Mouse (Mus musculus) embryo, embryonic 10.5 days (tissue): ENCODE results near the gene Glod5.
A peak's percentile ranks its signal among the peaks of the same experiment; 100 is the strongest.
"Not testable (repeated sequence)": the region's sequence is repeated elsewhere in the genome, so short reads cannot be mapped to it uniquely, and the experiment has no call there.

Experiments used
- DNase-seq: peaks from one replicate; pipeline ENCODE4 v3.0.0-alpha.2; 2015; ENCODE audit warnings: low spot score

The Glod5 gene

DNA sequence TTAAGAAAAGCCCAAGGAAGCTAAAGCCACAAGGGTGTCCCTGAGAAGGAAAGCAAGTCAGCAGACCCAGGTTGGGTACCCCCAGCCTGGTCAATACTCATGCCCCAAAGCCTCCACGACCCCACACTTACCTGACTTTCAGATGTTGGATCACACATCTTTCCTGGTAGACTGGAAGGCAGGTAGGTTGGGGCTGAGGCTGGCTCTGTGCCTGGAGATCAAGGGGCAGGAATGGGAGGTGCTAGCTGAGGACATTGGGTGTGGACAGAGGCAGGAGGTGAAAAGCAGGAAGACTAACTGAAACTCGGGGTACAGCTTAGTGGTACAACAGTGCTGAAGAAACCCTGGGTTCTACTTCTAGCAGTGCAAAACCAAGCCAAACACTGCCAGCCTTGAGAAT lies at the start of gene Glod5:
Glod5 (minus strand) TSS at position 207 of the 400 bp plus-strand sequence.
- DNase-seq = no peak

DNA sequence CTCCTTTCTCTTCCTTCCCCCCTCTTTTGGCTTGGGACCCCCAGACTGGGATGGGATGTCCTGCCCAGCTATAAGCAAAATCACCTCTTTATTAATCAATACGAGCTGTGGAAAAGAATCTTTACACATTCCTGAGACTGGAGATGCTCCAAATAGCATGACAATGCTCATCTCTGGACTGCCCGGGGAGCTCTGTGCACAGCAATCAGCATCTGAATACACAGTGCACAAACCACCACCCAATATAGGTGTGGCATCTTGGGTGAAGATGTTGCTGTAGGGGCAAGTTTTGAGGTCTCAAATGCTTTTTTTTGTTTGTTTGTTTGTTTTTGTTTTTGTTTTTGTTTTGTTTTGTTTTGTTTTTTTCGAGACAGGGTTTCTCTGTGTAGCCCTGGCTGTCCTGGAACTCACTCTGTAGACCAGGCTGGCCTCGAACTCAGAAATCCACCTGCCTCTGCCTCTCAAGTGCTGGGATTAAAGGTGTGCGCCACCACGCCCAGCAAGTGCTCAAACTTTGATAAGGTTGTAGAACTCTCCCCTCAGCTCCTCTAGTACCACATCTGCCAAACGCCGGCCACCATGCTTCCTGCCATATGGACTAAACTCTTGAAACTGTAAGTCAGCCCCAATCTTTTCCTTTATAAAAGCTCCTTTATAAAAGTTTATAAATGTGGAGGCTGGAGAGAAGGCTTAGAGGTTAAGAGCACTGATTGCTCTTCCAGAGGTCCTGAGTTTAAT lies 32.9 kb upstream of the Glod5 start:
- DNase-seq = not testable (repeated sequence)

DNA sequence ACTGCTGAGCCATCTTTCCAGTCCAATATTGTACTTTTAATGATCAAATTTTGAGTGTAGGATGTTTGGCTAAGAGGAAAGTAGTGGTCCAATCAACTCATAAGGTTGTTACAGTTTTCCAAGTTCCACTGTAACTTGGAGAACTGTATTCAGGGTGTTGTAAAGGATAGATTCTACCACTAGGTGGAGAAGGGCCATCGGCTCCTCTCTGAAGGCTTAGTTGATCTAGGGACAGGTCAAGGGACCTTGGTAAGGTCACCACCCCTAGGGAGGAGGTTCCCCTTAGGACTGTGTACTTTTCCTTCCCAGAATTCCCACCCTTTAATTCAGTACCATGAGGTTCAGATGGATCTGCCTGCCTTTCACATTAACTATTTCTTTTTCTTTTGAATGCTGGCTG lies 14.7 kb upstream of the Glod5 start:
- no peak for DNase-seq

DNA sequence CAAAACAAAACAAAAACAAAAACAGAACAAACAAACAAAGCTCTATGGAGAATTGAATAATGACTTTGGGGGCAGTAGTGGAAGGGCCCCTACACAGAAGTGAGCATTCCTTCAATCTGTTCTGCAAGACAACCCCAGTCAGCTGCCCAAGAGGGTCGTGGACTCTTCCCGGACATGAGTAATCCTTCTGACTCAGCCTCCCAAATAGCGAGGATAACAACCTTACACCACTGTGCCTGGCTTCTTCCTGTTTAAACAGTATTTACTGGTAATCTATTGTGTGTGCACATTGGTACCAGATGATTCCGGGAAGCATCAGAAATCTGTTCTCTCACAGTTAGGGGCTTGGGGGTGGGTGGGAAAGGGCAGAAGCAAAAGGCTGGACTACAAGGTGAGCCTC lies 8.5 kb upstream of the Glod5 start:
- DNase-seq = no peak

GRCm38 (mm10) chrX:8024795-8025194 lies 6.5 kb upstream of the Glod5 start:
- DNase-seq = no peak

- no peak for DNase-seq
Measured at GRCm38 (mm10) chrX:8020111-8020778, 2.0 kb upstream of the Glod5 start.

DNA sequence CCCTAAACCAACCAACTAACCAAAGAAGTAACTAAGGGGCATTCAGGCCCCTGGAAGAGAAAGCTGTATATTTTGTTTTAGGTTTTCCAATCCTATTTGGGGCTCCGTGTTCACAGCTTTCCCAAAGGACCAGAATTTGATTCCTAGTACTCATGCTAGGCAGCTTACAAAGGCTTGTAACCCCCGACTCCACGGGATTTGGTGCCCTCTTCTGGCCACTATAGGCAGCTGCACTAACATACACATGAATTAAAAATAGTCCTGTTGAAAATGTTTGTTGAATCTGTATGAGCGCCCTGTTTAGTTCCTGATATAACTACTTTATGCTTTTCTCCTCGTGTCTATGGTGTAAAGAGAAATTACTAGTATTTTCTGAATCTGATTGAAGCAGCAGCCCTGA lies 1.1 kb downstream of the Glod5 start:
- peak; percentile 64 for DNase-seq

GRCm38 (mm10) chrX:8015675-8016074 lies 2.6 kb downstream of the Glod5 start:
- DNase-seq = peak; percentile 32

GRCm38 (mm10) chrX:8013569-8014314 lies 4.5 kb downstream of the Glod5 start:
- peak; percentile 55 for DNase-seq

- no peak for DNase-seq
Measured at GRCm38 (mm10) chrX:8013157-8013556, 5.1 kb downstream of the Glod5 start.

GRCm38 (mm10) chrX:8009356-8009755 lies 8.9 kb downstream of the Glod5 start:
- not testable (repeated sequence) for DNase-seq

- no peak for DNase-seq
Measured at GRCm38 (mm10) chrX:8008543-8008942, 9.7 kb downstream of the Glod5 start.

- no peak for DNase-seq
Measured at GRCm38 (mm10) chrX:8002971-8003370, 15.3 kb downstream of the Glod5 start.

- no peak for DNase-seq
Measured at GRCm38 (mm10) chrX:8002001-8002400, 16.3 kb downstream of the Glod5 start.

GRCm38 (mm10) chrX:8000546-8001192 lies 17.6 kb downstream of the Glod5 start:
- no peak for DNase-seq

DNA sequence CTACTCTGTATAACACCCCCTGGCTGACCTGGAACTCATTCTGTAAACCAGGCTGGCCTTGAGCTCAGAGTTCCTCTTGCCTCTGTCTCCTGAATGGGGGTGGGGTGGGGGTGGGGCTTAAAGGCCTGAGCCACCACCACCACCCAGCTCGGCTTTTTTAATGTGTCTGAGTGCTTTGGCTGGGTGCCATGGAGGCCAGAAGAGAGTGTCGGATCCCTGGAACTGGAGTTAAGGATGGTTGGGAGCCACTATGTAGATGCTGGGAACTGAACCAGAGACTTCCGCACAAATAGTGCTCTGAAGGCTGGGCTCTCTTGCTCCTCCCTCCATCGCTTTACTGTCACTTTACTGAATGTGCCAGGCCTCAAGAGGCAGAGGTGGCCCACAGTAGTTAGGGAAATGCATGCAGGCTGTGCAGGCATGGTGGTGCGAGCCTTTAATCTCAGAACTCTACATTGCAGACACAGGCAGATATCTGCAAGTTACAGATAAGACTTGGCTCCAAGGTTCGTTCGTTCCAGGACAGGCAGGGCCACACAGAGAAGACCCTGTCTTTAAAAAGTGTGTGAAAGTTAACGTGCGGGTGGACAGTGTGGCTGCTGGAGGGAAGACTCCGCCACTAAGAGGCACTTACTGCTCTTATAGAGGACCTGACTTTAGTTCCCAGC lies 25.1 kb downstream of the Glod5 start:
- DNase-seq = no peak

- no peak for DNase-seq
Measured at GRCm38 (mm10) chrX:7992379-7993067, 25.8 kb downstream of the Glod5 start.

- no peak for DNase-seq
Measured at GRCm38 (mm10) chrX:7981368-7981767, 36.9 kb downstream of the Glod5 start.

DNA sequence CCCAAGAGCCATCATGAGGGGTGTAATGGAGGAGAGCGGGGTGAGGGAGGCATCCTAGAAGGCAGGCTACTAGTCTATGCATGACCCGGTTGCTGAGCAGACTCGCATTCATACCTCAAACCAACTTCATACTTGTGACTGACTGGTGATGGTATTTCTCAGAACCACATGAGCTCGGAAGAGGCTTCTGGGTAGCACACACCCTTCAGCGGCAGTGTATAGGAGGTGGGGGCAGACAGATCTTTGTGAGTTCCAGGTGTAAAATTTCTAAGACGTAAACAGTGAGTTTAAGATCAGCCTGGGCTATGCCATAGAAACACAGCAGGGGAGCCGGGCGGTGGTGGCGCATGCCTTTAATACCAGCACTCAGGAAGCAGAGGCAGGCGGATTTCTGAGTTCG lies 40.4 kb downstream of the Glod5 start, which contains the start of gene Gata1:
Gata1 (minus strand) TSS at position 180 of the 400 bp plus-strand sequence.
- DNase-seq = no peak

DNA sequence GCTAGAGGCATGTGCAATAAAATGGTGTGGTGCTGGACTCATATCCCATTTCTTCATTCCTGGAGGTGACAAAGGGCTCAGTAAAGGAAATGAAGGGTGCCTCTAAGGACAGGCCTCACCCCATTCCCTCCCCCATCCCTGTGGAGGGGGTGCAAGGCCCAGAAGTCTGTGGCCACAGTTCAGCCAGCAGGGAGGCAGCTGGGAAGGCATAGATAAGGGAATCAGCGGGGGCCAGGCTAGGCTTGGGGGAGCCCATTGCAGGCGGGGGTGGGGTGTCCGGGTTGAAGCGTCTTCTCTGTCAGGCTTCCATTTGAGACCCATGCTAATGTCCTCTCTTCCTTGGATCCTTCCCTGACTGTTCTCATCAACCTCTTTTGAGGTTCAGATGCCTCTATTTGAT lies 47.0 kb downstream of the Glod5 start:
- DNase-seq = no peak

DNA sequence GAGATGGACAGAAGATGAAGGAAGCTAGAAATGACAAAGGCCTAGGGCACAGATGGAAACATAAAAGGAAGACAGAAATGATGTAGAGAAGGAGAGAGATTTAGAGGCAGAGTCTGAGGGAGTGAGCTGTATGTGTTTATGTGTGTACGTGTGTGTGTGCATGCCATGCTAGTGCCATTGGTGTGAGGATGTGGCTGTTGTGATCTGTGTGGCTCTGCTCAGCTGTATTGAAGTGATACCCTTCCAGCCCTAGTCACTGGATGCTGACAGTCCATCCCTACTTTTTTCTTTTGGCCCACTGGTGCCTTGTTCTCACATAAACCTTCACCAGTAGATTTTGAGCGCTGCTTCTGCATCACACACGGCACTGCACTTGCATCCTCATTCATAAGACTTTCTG lies 49.4 kb downstream of the Glod5 start:
- no peak for DNase-seq
